Mouse (Mus musculus) MN1 (cell line): ENCODE measurements around the gene Clcn2.
A peak's percentile ranks its signal among the peaks of the same experiment; 100 is the strongest.

ENCODE experiments used
- DNase-seq: peaks from one replicate; pipeline ENCODE4 v3.0.0-alpha.2; 2016; ENCODE audit warnings: low spot score

Clcn2 gene

DNA sequence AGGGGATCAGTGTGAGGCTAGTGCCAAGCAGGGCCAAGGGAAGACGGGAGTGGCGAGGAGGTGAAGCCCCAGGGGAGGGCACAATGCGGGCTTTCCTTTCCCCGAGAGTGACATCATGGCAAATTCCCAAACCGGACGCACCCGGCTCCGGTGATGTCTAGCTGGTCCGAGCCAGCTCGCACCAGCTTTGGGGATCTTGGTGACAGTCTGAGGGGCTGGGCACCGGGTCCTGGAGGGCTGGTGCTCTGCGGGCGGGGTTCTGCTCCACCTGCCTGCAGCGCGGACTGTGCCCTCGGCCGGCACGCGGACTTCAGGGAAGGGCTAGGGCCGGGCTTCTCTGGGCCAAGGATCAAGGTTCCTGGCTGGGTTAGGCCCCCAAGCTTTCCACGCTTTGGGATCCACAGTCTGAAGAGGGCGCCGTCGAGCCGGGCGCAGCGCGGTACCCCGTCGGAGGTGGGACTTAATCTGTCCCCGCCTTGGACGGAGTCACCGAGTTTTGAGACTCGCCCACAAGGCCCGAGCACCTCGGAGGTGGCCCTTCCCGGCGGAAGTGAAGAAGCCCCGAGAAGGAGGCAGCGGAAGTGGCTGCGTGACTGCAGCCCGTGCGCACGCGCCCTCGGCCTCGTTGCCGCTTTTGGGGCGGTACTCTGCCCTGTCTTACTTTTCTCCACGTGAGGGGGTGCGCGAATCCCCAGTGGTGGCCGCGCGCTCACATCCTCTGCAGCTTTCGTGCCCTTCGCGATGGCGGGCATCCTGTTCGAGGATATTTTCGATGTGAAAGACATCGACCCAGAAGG lies at the start of gene Clcn2, which contains the start of gene Polr2h:
TSS of gene Clcn2 (minus strand) at position 566 of the 797 bp plus-strand sequence.
TSS of gene Polr2h (plus strand) at position 485 of the 797 bp plus-strand sequence.
- peak; percentile 98 for DNase-seq

DNA sequence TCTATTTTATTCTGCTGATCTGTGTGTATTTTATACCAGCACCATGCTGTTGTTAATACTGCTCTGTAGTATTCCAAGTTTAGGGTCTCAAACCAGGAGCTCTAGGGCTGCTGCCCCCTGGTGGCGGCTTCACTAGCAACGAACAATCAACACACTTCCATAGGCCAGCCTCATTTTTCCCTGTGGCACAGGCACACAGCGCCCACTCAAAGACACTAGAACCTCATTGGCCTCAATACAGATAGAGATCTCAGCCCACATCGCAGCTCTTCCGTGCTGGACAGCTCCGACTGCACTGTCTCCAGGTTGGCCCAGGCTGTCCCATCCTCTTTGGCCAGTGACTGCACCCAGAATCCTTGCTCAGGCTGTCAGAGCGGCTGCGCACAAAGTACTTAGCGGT lies 47.7 kb upstream of the Clcn2 start:
- DNase-seq: peak; percentile 25

DNA sequence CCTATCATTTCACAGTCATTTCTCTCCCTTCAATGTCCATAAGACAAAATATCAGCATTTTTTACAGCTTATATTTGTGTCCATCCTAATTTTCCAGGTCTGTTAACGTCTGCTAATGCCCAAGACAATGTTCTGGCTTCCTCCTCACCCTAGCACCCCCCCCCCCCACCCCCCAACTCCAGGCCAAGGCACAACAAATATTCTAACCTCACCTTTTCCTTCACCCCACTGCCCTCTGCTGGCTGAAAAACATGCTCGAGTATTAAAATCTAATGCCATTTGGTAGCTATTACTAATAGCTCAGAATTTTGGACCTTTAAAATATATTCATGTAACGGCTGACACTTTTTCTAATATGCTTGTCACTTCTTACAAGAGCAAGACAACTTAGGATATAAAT lies 44.1 kb upstream of the Clcn2 start:
- peak; percentile 39 for DNase-seq

DNA sequence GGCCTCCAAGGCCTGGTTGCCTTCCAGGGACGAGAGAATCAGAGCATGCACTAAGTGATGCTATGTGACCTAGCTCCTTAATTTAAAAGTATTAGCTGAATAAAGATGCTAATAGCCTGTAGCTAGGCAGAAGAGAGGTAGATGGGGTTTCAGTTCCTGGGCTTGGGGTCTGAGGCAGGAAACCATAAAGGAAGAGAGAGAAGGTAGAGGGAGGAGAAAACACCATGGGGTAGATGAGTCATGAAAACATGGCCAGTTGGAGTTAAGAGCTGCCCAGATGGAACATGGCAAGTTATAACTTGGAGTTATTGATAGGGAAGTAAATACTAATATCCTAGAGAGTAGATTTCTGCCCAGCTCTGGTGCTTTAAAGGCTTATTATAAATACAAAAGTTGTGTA lies 39.8 kb upstream of the Clcn2 start:
- DNase-seq: no peak

DNA sequence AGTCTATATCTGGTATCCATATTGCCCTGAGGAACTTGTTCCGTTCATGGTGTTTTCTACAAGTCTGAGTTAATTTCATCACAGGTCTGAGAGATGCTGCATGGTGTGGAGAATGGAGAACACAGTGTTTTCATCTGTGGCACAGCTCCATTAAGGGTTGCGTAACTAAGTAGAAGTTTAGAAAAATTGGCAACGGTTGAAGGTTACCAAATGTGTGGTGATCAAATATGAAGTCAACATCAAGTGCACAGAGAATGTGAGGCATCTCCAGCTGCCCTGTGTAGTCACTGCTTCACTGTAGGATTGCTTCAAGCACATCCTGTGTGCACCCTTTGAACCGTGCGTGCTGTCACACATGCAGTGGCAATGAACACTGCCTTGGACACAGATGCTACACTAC lies 38.5 kb upstream of the Clcn2 start:
- no peak for DNase-seq

DNA sequence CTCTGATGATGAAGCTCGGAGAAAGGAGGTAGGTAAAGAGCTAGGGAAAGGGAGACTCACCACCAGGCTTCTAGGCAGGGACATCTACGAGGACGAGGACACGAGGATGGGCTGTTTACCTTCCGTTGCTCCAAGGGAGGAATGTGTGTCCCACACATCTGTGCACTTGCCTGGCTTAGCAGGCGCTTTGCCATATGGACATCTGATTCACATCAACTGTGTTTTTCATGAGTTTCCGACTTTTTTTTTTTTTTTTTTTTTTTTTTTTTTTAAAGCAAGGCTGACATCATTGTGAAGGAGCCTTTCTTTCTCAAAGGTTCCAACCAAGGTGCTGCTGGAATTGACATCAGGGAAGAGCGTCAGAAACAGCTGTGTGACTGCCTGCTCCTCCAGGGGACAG lies 33.0 kb upstream of the Clcn2 start:
- peak; percentile 18 for DNase-seq

DNA sequence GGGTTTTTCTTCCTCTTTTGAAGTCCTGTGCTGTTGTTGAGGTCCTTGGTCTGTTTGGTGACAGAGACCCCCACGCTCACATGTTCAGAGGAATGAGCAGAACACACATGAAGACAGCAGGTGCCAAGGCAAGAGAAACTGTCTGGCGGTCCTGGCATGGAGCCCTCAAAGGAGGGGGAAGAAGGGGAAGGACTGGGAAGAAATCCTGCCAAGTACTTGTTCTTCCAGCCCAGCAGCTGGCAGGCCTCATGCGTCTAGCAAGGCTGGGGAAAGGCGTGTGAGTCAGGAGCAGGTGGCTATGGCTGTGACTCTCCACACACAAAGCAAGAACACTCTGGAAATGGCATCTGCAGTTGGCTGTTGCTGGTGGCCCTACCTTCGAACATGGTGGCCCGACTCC lies 29.1 kb upstream of the Clcn2 start:
- peak; percentile 43 for DNase-seq

DNA sequence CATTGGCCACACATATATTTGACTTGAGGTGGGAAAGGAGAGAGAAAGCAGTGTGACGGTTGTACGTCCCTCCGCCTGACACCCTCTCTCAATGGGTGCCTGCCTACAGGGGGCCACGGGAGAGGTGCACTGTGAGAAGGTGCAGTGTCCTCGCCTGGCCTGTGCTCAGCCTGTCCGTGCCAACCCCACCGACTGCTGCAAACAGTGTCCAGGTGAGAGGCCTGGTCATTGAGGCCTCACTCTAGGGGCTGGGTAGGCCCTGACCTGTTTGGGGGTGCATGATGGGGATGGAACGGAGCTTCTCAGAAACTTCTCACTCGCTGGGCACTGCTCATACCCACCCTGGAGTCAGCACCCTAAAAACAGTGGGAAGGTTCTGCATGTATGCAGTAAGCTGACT lies 22.3 kb upstream of the Clcn2 start:
- no peak for DNase-seq

DNA sequence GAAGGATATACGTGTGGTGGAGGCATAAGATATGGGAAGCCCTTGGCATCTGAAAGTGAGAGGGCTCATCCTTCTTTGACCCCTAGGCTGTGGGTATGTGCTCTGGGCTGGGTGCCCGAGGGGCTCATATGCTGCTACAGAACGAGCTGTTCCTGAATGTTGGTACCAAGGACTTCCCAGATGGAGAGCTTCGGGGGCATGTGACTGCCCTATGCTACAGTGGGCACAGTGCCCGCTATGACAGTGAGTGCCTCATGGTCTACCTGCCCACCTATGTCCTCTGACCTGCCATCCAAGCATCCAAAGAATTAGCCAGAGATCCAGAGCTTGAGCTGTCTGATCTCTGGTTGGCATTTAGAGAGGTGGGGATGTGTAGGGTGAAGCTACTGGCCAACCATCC lies 19.3 kb upstream of the Clcn2 start:
- DNase-seq: no peak

- DNase-seq: no peak
Observed at GRCm38 (mm10) chr16:20736168-20736567, 18.6 kb upstream of the Clcn2 start.

DNA sequence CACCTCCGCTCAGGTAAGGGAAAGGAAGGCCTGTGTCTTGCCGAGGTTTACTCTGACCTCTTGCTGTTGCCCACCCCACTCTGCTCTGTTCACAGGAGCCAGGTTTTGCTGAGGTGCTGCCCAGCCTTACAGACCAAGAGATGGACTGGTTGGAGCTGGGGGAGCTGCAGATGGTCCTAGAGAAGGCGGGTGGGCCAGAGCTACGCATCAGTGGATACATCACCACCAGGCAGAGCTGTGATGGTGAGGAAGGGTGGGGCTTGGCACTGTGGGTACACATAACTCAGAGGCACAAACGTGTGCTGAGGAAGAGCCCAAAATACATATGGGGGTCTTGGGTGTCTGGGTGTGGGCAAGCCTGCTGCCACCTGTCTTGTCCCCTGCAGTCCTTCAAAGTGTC lies 18.1 kb upstream of the Clcn2 start:
- no peak for DNase-seq

- DNase-seq: no peak
Observed at GRCm38 (mm10) chr16:20733731-20734730, 16.5 kb upstream of the Clcn2 start, which contains the start of gene Thpo. Gene Thpo (minus strand): TSS chr16:20734511.

DNA sequence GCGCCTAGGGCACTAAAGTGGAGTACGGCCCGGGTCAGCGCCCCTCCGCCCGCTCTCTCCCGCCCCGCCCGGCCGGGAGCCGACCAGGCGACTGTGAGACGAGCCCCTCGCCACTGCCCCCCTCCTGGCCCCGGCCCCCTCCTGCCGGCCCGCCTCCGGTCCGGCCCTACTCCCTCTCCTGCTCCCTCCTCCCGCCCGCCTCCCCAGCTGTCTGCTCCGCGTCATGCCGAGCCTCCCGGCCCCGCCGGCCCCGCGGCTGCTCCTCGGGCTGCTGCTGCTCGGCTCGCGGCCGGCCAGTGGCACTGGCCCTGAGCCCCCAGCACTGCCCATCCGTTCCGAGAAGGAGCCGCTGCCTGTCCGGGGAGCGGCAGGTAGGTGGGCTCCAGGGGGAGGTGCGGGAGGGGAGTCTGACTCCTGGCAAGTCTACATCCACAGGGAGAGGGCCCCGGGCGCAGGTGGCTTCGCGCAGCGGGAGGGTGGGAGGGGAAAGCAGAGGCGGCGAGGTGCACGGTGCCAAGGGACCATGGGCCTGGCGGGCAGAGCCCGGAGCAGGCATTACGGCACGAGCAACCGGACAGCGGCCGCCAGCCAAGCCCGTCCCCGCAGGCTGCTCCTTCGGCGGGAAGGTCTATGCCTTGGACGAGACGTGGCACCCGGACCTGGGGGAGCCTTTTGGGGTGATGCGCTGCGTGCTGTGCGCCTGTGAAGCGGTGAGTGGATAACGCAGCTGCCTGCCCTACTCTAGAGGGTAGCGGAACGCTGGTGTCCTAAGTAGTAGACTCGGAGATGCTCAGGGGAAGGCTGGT lies 15.6 kb upstream of the Clcn2 start, which contains the start of gene Chrd:
TSS of gene Chrd (plus strand) at position 203 of the 806 bp plus-strand sequence.
- peak; percentile 60 for DNase-seq

- DNase-seq: peak; percentile 32
Observed at GRCm38 (mm10) chr16:20732251-20732924, 14.8 kb upstream of the Clcn2 start.

GRCm38 (mm10) chr16:20731688-20732087 lies 14.1 kb upstream of the Clcn2 start:
- DNase-seq: peak; percentile 26

GRCm38 (mm10) chr16:20730293-20730711 lies 12.8 kb upstream of the Clcn2 start:
- no peak for DNase-seq

GRCm38 (mm10) chr16:20726384-20726783 lies 8.8 kb upstream of the Clcn2 start:
- DNase-seq: no peak

- no peak for DNase-seq
Observed at GRCm38 (mm10) chr16:20725750-20726149, 8.2 kb upstream of the Clcn2 start.

GRCm38 (mm10) chr16:20725321-20725720 lies 7.8 kb upstream of the Clcn2 start:
- DNase-seq: no peak

- peak; percentile 71 for DNase-seq
Observed at GRCm38 (mm10) chr16:20724338-20724748, 6.8 kb upstream of the Clcn2 start.

DNA sequence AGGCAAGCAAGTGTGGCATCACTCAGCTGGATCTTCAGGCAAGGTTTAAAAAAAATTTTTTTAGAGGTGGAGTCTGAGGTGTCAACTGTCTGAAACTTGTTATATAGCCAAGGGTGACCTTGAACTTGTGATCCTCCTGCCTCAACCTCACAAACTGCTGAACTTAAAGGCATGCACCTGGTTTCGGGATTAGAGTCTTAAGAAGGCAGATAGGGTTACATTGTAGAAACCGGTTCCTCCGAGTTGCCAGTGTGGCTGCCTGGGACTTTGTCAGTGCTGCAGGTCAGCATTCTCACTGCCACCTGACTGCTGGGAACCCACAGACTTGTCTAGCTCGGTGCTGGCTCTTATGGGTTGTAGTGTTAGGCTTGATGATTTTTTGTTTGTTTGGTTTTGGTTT lies 5.7 kb upstream of the Clcn2 start:
- no peak for DNase-seq
